Mouse (Mus musculus) heart, embryonic 16.5 days (tissue): ENCODE results near the gene Tmem171. TPM values are rescaled to one million over a fixed set of nuclear protein-coding genes. Genes with fewer than 3 reads are reported as not detected.

Experiments
- ATAC-seq: fragments of 200-750 bp; cut with Nextera tagmentation; replicated peaks from 2 replicates; pipeline ENCODE4 v1.8.0; 2017; ENCODE audit warnings: moderate number of reproducible peaks; ENCODE audit not compliant: insufficient read depth, low FRiP score; ENCODE audit errors: extremely low read depth
- H3K27ac ChIP-seq: fragments of 300-500 bp; sonication (generic); 2 replicates; pipeline ENCODE4 v1.5.1; 2014; ENCODE audit warnings: mild to moderate bottlenecking, low read length, control low read depth, moderate library complexity
- H3K27me3 ChIP-seq: fragments of 300-500 bp; sonication (generic); 2 replicates; pipeline ENCODE4 v1.6.1; 2014; ENCODE audit warnings: low read length, mixed read lengths; ENCODE audit not compliant: control insufficient read depth, insufficient read depth
- H3K36me3 ChIP-seq: fragments of 300-500 bp; sonication (generic); 2 replicates; pipeline ENCODE4 v1.6.1; 2014; ENCODE audit not compliant: control insufficient read depth, insufficient read depth
- H3K4me1 ChIP-seq: fragments of 300-500 bp; sonication (generic); 2 replicates; pipeline ENCODE4 v1.6.1; 2014; ENCODE audit warnings: low read length, mixed read lengths; ENCODE audit not compliant: control insufficient read depth, insufficient read depth
- H3K4me2 ChIP-seq: fragments of 300-500 bp; sonication (generic); 2 replicates; pipeline ENCODE4 v1.6.1; 2014; ENCODE audit warnings: low read depth, mild to moderate bottlenecking, control low read depth, low read length
- H3K4me3 ChIP-seq: fragments of 300-500 bp; sonication (generic); 2 replicates; pipeline ENCODE4 v1.5.1; 2014; ENCODE audit warnings: mild to moderate bottlenecking, control low read depth, low read length
- H3K9ac ChIP-seq: fragments of 300-500 bp; sonication (generic); 2 replicates; pipeline ENCODE4 v1.6.1; 2014; ENCODE audit warnings: low read length, control low read depth
- H3K9me3 ChIP-seq: fragments of 300-500 bp; sonication (generic); replicated peaks from 2 replicates; pipeline ENCODE4 v1.6.1; 2016; ENCODE audit warnings: low read length; ENCODE audit not compliant: control insufficient read depth
- whole genome bisulfite sequencing: fragments of 180-500 bp; shearing (Covaris S2); extraction: QIAGEN DNeasy Blood & Tissue Kit; methylation state at CpG from one replicate; pipeline ENCODE4 v1.1.7; 2014; 5-methylcytosine and 5-hydroxymethylcytosine counted together
- polyA plus RNA-seq: library from polyadenylated mRNA; unstranded; fragments of >200 nt; fragmentation: Nextera tagmentation; extraction: Ambion mirVana; gene quantifications from 2 replicates; pipeline ENCODE4 v1.2.1, GENCODE M21; 2015

Tmem171 gene
- polyA plus RNA-seq, result 1.3 and 3.7 TPM in 2 replicates

GRCm38 (mm10) chr13:98694773-98695314, at the start of gene Tmem171:
TSS of gene Tmem171 (minus strand) at chr13:98694834.
- H3K4me1 ChIP-seq, result peaks cover 24% of the 10 kb centered on the region
- WGBS, result 4% methylated on average over 40 of the region's 44 CpGs
- peak within 1 kb of the TSS; percentile 54 for H3K4me3 ChIP-seq
- no peaks in the 10 kb centered on the region for H3K9me3 ChIP-seq
- H3K36me3 ChIP-seq, result no peaks in the 10 kb centered on the region
- ATAC-seq, result peak; percentile 20; the same call in 1 of the 2 replicates
- peaks cover 12% of the 10 kb centered on the region; the same call in 1 of the 2 replicates for H3K27me3 ChIP-seq
- H3K9ac ChIP-seq, result peak within 1 kb of the TSS; percentile 80
- no peak within 1 kb of the TSS for H3K27ac ChIP-seq
- H3K4me2 ChIP-seq, result peak within 1 kb of the TSS; percentile 78

GRCm38 (mm10) chr13:98743829-98744228, 49.2 kb upstream of the Tmem171 start:
- Histone ChIP-seq H3K4me2 (no peak overlapping the region), H3K9me3 (no peaks in the 10 kb centered on the region), H3K27ac (no peak overlapping the region), H3K9ac (no peak overlapping the region), H3K36me3 (peaks cover 29% of the 10 kb centered on the region), H3K4me1 (no peaks in the 10 kb centered on the region), H3K27me3 (no peaks in the 10 kb centered on the region), H3K4me3 (no peak overlapping the region)
- no peak for ATAC-seq

- no peak for ATAC-seq
- H3K4me1 ChIP-seq, result no peaks in the 10 kb centered on the region
- no peak overlapping the region for H3K4me2 ChIP-seq
- H3K27me3 ChIP-seq, result no peaks in the 10 kb centered on the region
- H3K9ac ChIP-seq, result no peak overlapping the region
- no peaks in the 10 kb centered on the region for H3K9me3 ChIP-seq
- 79% methylated on average over 6 of the region's 6 CpGs for WGBS
- peaks cover 29% of the 10 kb centered on the region for H3K36me3 ChIP-seq
- H3K4me3 ChIP-seq, result no peak overlapping the region
- H3K27ac ChIP-seq, result no peak overlapping the region
Measured at GRCm38 (mm10) chr13:98743214-98743613, 48.6 kb upstream of the Tmem171 start.

GRCm38 (mm10) chr13:98738213-98738612, 43.6 kb upstream of the Tmem171 start:
- Histone ChIP-seq H3K4me3 (no peak overlapping the region), H3K27ac (no peak overlapping the region), H3K4me1 (no peaks in the 10 kb centered on the region), H3K27me3 (no peaks in the 10 kb centered on the region), H3K9me3 (no peaks in the 10 kb centered on the region), H3K4me2 (no peak overlapping the region), H3K36me3 (peaks cover 13% of the 10 kb centered on the region), H3K9ac (no peak overlapping the region)
- ATAC-seq, result no peak
- 92% methylated on average over 2 of the region's 2 CpGs for WGBS

- no peak for ATAC-seq
- H3K36me3 ChIP-seq, result peaks cover 28% of the 10 kb centered on the region
- H3K27me3 ChIP-seq, result no peaks in the 10 kb centered on the region
- H3K9ac ChIP-seq, result no peak overlapping the region
- 42% methylated on average over 3 of the region's 3 CpGs for WGBS
- H3K4me2 ChIP-seq, result no peak overlapping the region
- H3K4me1 ChIP-seq, result no peaks in the 10 kb centered on the region
- H3K9me3 ChIP-seq, result no peaks in the 10 kb centered on the region
- H3K27ac ChIP-seq, result no peak overlapping the region
- H3K4me3 ChIP-seq, result no peak overlapping the region
Measured at GRCm38 (mm10) chr13:98733292-98733691, 38.7 kb upstream of the Tmem171 start.

GRCm38 (mm10) chr13:98729271-98730062, 34.8 kb upstream of the Tmem171 start:
- no peak overlapping the region for H3K27ac ChIP-seq
- no peak overlapping the region for H3K4me3 ChIP-seq
- H3K27me3 ChIP-seq, result no peaks in the 10 kb centered on the region
- no peak for ATAC-seq
- H3K4me1 ChIP-seq, result no peaks in the 10 kb centered on the region
- 43% methylated on average over 1 of the region's 1 CpGs for WGBS
- no peaks in the 10 kb centered on the region for H3K9me3 ChIP-seq
- H3K9ac ChIP-seq, result no peak overlapping the region
- no peak overlapping the region for H3K4me2 ChIP-seq
- peaks cover 38% of the 10 kb centered on the region for H3K36me3 ChIP-seq

- no peaks in the 10 kb centered on the region for H3K4me1 ChIP-seq
- WGBS, result 59% methylated on average over 4 of the region's 4 CpGs
- H3K4me2 ChIP-seq, result no peak overlapping the region
- no peak overlapping the region for H3K4me3 ChIP-seq
- H3K27ac ChIP-seq, result no peak overlapping the region
- H3K9ac ChIP-seq, result no peak overlapping the region
- no peaks in the 10 kb centered on the region for H3K27me3 ChIP-seq
- 0 out of 2 replicates have a peak, but pooled peaks have one; percentile 52 for ATAC-seq
- no peaks in the 10 kb centered on the region for H3K9me3 ChIP-seq
- peaks cover 31% of the 10 kb centered on the region for H3K36me3 ChIP-seq
Measured at GRCm38 (mm10) chr13:98726494-98726893, 31.9 kb upstream of the Tmem171 start.

- Histone ChIP-seq H3K9me3 (no peaks in the 10 kb centered on the region), H3K4me3 (no peak overlapping the region), H3K9ac (no peak overlapping the region), H3K4me1 (no peaks in the 10 kb centered on the region), H3K36me3 (peaks cover 22% of the 10 kb centered on the region), H3K27ac (no peak overlapping the region), H3K4me2 (no peak overlapping the region), H3K27me3 (no peaks in the 10 kb centered on the region)
- 74% methylated on average over 1 of the region's 1 CpGs for WGBS
- ATAC-seq, result no peak
Measured at GRCm38 (mm10) chr13:98723430-98723829, 28.8 kb upstream of the Tmem171 start.

- Histone ChIP-seq H3K4me3 (no peak overlapping the region), H3K9me3 (no peaks in the 10 kb centered on the region), H3K27me3 (no peaks in the 10 kb centered on the region), H3K4me2 (no peak overlapping the region), H3K27ac (no peak overlapping the region), H3K36me3 (peaks cover 22% of the 10 kb centered on the region), H3K4me1 (no peaks in the 10 kb centered on the region), H3K9ac (no peak overlapping the region)
- no peak for ATAC-seq
- 50% methylated on average over 1 of the region's 1 CpGs for WGBS
Measured at GRCm38 (mm10) chr13:98722296-98722695, 27.7 kb upstream of the Tmem171 start.
